Mouse (Mus musculus) cerebellum, adult 2 months (tissue): ENCODE measurements around the gene Ankrd10. TPM values are rescaled to one million over a fixed set of nuclear protein-coding genes. Genes with fewer than 3 reads are reported as not detected.

Source experiments
- DNase-seq, 2 experiments: peaks; one replicate each; pipeline ENCODE4 v3.0.0; 2021
- H3K27ac ChIP-seq: fragments of 200-500 bp; 2 replicates; pipeline ENCODE4 v1.5.1; 2012; ENCODE audit warnings: low read length, control low read depth, inconsistent platforms; ENCODE audit not compliant: insufficient read depth
- H3K27me3 ChIP-seq: fragments of 200-500 bp; 2 replicates; pipeline ENCODE4 v1.6.1; 2012; ENCODE audit warnings: inconsistent platforms, mild to moderate bottlenecking, low read length, moderate library complexity; ENCODE audit not compliant: control insufficient read depth, insufficient read depth
- H3K4me1 ChIP-seq: fragments of 200-500 bp; 2 replicates; pipeline ENCODE4 v1.6.1; 2011; ENCODE audit warnings: low read length; ENCODE audit not compliant: control insufficient read depth, insufficient read depth
- H3K4me3 ChIP-seq: fragments of 200-500 bp; replicated peaks from 2 replicates; pipeline ENCODE3; 2011; ENCODE audit warnings: mild to moderate bottlenecking, low read depth, low read length, control low read depth; ENCODE audit not compliant: insufficient read depth
- CTCF ChIP-seq: fragments of 200-500 bp; IDR thresholded peaks from 2 replicates; pipeline ENCODE4 v1.5.1; 2011; ENCODE audit warnings: low read depth, mild to moderate bottlenecking, control low read depth, low read length, moderate library complexity, borderline replicate concordance; ENCODE audit not compliant: insufficient read depth
- POLR2A ChIP-seq: fragments of 200-500 bp; IDR thresholded peaks from 2 replicates; pipeline ENCODE4 v1.6.1; 2011; ENCODE audit warnings: low read length, control low read depth, borderline replicate concordance; ENCODE audit not compliant: insufficient read depth
- WGBS: fragments of 180-500 bp; shearing (Covaris S2); methylation state at CpG from one replicate; pipeline ENCODE4 v1.1.7; 2018; 5-methylcytosine and 5-hydroxymethylcytosine counted together
- polyA plus RNA-seq: library from polyadenylated mRNA; depleted of rRNA; stranded (reverse); fragments of >200 nt; gene quantifications from 2 replicates; pipeline ENCODE4 v1.2.3, GENCODE M21; 2012

Ankrd10 gene
- polyA plus RNA-seq, 1 experiment, result 53.4 TPM

DNA sequence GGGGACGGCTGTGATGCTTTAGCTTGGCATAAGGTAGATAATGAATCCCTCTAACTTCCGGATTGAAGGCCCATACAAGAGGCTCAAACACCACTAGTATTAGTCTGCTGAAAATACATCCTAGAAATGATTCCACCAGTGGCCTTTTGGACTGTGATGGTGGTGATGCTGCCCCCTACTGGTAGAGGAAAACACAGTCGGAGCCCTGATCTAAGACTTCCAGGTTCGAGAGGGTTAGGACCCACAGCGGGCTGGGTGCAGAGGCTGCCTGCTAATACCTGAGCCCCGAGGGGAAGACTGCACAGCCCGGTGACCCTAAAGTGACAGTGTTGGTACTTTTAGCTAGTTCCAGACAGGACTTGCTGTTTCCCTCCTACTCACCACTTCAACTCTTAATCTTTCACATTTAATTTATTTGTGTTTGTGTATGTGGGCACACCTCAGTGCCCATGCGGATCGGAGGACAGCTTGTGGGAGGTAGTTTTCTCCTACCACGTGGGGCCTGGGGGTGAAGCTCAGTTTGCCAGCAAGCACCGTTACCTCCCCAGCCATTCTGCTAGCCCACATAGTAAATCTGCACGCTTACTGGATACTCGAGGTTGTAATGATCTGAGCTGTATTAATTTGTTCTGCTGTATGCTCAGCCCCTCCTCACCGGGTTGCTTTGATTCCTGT, 33.4 kb downstream of the Ankrd10 start:
- Histone ChIP-seq H3K27me3 (no peaks in the 10 kb centered on the region), H3K27ac (no peak overlapping the region), H3K4me1 (no peaks in the 10 kb centered on the region), H3K4me3 (no peak overlapping the region)
- peak; percentile 55 to 64 for DNase-seq
- 32% methylated on average over 14 of the region's 14 CpGs for WGBS
- TF ChIP-seq CTCF (peak; percentile 80), POLR2A (no peak)

DNA sequence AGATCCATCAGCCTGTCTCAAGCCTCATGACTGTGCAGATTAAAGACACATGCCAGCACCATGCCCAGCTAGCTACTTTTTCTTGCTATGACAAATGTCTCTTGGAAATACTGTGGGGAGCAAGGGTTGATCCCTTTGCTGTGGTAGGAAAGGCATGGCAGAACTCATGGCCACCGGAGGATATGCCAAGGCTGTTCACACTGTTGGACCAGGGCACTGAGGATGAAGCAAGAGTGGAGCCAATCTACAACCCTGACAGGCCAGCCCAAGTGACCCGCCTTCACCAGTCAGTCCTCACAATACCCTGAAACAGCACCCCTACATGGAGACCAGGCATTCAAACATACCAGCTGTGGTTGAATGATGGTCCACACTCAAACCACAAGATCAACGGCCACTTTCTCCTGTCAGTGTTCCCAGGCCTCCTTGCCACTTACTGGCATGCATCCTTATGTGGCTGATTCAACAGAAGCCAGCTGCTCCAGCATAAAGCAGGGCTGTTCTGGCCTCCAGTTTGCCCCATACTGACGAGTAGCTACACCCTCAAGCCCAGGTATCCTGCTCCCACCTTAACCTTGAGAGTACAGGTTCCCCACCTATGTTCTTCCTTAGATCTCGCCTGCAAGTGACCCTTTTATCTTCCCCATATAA, 35.1 kb downstream of the Ankrd10 start:
- no peak for DNase-seq
- Histone ChIP-seq H3K4me3 (no peak overlapping the region), H3K4me1 (no peaks in the 10 kb centered on the region), H3K27me3 (no peaks in the 10 kb centered on the region), H3K27ac (no peak overlapping the region)
- no peak for TF ChIP-seq CTCF
- no peak for TF ChIP-seq POLR2A
- WGBS, result 83% methylated on average over 5 of the region's 5 CpGs

DNA sequence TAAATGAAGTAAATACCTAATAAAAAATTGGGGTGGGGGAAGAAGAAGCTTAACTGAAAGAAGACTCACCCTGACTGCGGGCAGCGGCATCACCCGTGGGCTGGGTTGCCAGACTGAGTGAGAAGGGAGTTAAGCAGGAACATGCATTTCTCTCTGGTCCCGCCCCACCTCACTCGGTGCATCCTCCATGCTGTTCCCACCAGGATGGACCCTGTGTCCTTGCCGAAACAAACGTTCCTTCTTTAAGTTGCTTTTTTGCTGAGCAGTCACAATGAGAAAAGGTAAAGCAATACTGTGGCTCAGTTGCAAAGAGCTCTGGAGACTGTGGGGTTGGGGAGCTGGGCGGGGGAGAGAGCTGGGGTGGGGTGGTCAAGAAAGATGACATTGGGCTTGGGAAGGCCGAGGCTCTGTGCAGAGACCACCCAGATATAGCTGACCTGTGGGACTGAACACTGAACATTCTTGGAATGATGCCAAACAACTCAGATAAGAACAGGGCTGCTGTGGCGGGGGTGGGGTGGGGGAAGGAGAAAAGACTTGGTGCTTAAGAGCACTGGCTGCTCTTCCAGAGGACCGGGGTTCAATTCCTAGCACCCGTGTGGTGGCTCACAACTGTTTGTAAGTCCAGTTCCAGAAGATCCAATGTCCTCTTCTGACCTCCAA, 42.2 kb downstream of the Ankrd10 start:
- TF ChIP-seq POLR2A, result no peak
- no peak for TF ChIP-seq CTCF
- no peaks in the 10 kb centered on the region for H3K4me1 ChIP-seq

DNA sequence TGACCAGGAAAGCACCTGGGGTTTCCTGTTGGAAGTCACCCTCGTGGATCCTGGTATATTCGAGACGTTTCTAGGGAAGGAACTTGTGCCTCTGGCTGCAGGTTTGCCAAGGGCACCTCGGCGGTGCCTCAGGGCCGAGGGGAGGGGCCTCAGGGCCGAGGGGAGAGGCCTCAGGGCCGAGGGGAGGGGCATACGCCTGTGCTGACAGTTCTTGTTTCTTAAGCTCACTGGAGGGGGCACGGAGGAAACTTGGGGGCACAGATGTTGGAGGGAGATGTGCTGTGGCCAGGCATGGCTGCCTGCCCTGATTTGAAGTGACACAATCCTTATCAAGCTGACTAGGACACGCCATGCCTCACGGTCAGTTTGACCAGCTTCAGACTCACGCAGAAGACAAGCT, 43.3 kb downstream of the Ankrd10 start:
- H3K4me1 ChIP-seq, result no peaks in the 10 kb centered on the region
- WGBS, result 34% methylated on average over 13 of the region's 13 CpGs
- no peak overlapping the region for H3K4me3 ChIP-seq
- H3K27ac ChIP-seq, result no peak overlapping the region
- TF ChIP-seq CTCF (no peak), POLR2A (no peak)
- H3K27me3 ChIP-seq, result no peaks in the 10 kb centered on the region
- no peak for DNase-seq

More for the DNA sequence above, 42.2 kb downstream of the Ankrd10 start:
- WGBS, result 75% methylated on average over 12 of the region's 12 CpGs
- Histone ChIP-seq H3K4me3 (no peak overlapping the region), H3K27ac (no peak overlapping the region), H3K27me3 (no peaks in the 10 kb centered on the region)
- no peak for DNase-seq

DNA sequence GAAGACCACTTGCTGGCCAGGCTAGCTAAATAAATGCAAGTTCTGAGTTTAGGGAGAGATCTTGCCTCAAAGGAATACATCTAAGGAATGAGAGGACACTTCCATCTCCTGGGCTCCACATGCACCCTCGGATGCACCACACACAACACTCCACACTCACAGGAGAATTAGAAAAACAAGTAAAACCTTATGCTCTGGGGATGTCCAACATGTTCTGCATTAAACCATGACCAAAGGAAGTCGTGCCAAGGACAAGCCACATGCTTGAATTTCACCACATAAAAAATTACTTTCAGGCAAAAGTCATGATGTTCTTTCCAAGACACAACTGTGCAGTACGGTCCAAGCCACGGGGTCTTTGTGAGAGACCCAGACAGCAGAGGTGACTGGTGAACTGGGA, 43.7 kb downstream of the Ankrd10 start:
- Histone ChIP-seq H3K4me1 (no peaks in the 10 kb centered on the region), H3K27me3 (no peaks in the 10 kb centered on the region), H3K4me3 (no peak overlapping the region), H3K27ac (no peak overlapping the region)
- 72% methylated on average over 4 of the region's 4 CpGs for WGBS
- TF ChIP-seq POLR2A (no peak), CTCF (no peak)
- DNase-seq, result no peak

DNA sequence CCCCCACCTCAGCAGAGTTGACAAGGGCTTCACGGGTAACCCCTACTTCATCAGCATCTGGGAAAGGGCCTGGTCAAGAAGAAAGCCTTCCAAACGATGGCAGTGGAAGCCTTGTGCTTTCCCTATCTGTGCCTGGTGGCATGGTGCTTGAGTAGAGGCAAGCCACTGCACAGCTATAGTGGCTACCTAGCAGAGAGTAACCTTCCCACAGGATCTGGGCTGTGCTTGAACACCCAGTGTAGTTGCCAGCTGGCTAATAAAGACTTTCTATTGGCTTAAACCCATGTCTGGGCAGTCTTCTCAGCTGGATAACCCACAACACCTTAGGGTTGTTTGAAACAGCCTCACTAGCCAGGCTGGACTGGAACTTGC, 49.2 kb downstream of the Ankrd10 start:
- 73% methylated on average over 2 of the region's 2 CpGs for WGBS
- Histone ChIP-seq H3K4me1 (no peaks in the 10 kb centered on the region), H3K4me3 (no peak overlapping the region), H3K27me3 (no peaks in the 10 kb centered on the region), H3K27ac (no peak overlapping the region)
- DNase-seq, result no peak
- TF ChIP-seq POLR2A (no peak), CTCF (no peak)

DNA sequence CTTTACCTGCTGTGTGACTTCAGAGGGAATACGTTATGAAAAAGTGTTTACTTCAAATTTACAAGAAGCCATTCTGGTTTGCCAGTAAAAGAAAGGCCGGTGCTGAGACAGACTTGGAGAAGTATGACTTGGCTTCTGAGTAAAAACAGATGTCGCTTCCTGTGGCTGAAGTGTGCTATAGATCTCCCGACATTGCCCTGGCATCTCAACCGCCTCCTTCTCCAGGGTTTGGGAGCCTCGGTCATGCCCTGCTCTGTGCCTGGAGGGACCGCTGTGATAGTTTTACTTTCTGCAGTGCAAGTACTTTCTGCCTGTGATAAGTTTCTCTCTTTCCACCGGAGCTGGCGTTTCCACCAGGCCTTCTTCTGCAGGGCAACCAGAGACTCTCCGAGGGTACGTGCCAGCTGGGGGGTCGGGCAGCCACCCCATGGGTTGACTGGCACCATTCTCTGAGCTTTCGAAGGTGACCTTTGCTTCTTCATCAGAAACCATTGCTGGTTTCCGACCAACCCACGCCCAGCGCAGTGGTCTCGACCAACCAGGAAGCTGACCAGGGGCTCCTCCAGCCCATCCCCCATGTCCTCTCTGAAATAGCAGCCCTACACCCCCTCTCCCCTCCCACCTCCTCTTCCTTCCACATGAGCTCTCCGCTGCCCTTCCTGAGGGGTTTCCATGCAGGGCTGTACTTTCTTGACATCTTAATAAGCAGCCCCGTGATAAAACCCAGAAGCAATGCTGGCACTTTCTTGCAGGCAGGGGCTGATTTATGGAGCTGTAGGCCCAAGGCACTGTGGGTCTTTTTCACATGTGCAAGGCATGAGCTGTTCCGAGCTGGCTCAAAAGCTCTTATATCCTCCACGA, 49.8 kb downstream of the Ankrd10 start:
- Histone ChIP-seq H3K27ac (no peak overlapping the region), H3K27me3 (no peaks in the 10 kb centered on the region), H3K4me1 (no peaks in the 10 kb centered on the region), H3K4me3 (no peak overlapping the region)
- DNase-seq, result no peak
- 77% methylated on average over 21 of the region's 21 CpGs for WGBS
- TF ChIP-seq POLR2A (no peak), CTCF (no peak)

DNA sequence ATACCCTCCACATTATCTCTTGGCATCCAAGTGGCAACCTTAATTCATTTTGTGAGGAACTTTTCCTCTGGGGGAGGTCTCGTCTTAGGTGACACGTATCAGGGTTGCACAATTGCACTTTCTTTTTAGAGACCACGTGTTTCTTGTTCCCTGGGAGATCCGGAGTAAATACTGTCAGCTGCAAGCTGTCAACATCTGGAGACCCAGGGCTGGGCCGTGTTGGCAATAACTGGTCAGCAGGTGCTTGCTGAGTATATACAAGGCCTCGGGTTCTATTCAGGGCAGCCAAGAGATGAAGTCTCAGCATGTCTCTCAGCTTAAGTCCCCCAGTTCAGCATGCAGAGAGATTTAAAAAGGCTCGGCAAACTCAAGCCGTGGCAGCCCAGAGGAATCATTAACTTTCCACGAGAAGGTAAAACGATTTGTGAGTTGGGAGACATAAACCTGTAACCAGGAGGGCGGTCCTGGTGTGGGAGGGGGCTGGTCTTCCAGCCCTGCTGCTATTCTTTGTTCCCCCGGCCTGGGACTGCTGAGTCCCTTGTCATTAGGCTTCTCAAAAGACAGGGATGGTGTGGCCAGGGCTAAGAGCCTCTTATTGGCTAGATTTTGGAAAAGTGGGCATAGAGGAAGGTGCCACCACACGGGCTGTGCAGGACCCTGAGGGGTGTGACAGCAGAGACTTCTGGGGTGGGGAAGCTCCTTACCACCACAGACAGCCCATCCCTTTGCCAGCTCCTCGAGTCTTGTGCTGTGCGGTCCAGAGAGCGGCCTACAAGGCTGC, 59.8 kb downstream of the Ankrd10 start:
- 61% methylated on average over 16 of the region's 16 CpGs for WGBS
- no peak overlapping the region for H3K4me3 ChIP-seq
- H3K4me1 ChIP-seq, result no peaks in the 10 kb centered on the region
- DNase-seq, result no peak
- H3K27me3 ChIP-seq, result no peaks in the 10 kb centered on the region
- TF ChIP-seq CTCF (no peak), POLR2A (no peak)
- H3K27ac ChIP-seq, result no peak overlapping the region
